Comparison of ENCODE assay signal across 8 mouse cellular contexts in the genomic region with DNA sequence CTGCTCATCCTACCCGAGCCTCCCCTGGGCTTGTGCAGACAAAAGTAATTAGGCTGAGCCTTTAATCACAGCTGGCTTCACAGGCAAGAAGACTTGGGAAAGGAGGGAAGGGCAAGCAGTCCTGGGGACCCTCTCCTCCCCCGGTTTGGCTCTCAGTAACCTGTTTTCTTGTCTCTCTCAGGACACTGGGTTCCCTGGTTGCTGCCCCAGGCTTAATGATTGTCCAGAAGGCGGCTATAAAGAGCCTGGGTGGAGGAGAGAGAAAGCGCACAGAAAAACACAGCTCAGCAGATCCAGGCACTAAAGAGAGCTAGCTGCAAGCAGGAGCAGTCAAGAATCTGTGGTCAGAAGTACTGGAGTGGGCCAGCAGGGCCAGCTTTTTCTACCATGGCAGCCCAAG. TPM values are rescaled to one million over a fixed set of nuclear protein-coding genes. Genes with fewer than 3 reads are reported as not detected.
DNase-seq lines count a peak whose midpoint lies in the region; ATAC-seq and TF ChIP-seq lines count a peak whose summit lies in the region.

No protein-coding gene starts in this region.

- H3K9ac ChIP-seq in midbrain, embryonic 13.5 days (replicated peaks), result peak overlapping the region; percentile 83

- no peaks in the 10 kb centered on the region for H3K9me3 ChIP-seq in midbrain, embryonic 13.5 days

- no peak for ATAC-seq in midbrain, embryonic 13.5 days

- H3K36me3 ChIP-seq in midbrain, embryonic 13.5 days, result peaks cover 47% of the 10 kb centered on the region

- peak overlapping the region; percentile 75 for H3K4me3 ChIP-seq in midbrain, embryonic 13.5 days (replicated peaks)

- peaks cover 28% of the 10 kb centered on the region for H3K4me1 ChIP-seq in midbrain, embryonic 13.5 days (replicated peaks)

- H3K27me3 ChIP-seq in midbrain, embryonic 13.5 days, result no peaks in the 10 kb centered on the region

- TF ChIP-seq POLR2A in brain, embryonic 14.5 days (IDR thresholded peaks at IDR 0.05; ENCODE audit: borderline replicate concordance, extremely low read depth, insufficient read depth, insufficient read length, poor library complexity, severe bottlenecking), result no peak

- 12% methylated on average over 4 of the region's 4 CpGs for WGBS in midbrain, embryonic 13.5 days

- DNase-seq in gastrocnemius, postnatal 25 days, result peak; percentile 35
- DNase-seq in gastrocnemius, postnatal 4 days (ENCODE audit: low spot score in 2 of 2), result no peak
- DNase-seq in brain, embryonic 14.5 days (ENCODE audit: low read depth), result peak; percentile 36
- DNase-seq in kidney, adult 11 months, result peak; percentile 87
- no peak for DNase-seq in testis, postnatal 10 days (ENCODE audit: low spot score)
- DNase-seq in lung, postnatal 4 days, result no peak
- DNase-seq in cerebellum, postnatal 36 days, result no peak

- H3K27ac ChIP-seq in midbrain, embryonic 13.5 days, result peak overlapping the region; percentile 4; the same call in 1 of the 2 replicates

- H3K4me2 ChIP-seq in midbrain, embryonic 13.5 days (replicated peaks), result peak overlapping the region; percentile 84

- no peak for TF ChIP-seq CTCF in brain, embryonic 14.5 days (IDR thresholded peaks at IDR 0.05; ENCODE audit: borderline replicate concordance, extremely low read depth, insufficient read depth, insufficient read length)

RNA-seq across cellular contexts. Expression of a gene that starts 1.4 kb away (rescaled TPM):
- total RNA-seq in gastrocnemius, postnatal 25 days (2021), result 100 to 1,000 TPM; 117 to 142 TPM
- total RNA-seq in gastrocnemius, postnatal 4 days (2021), result 10 to 100 TPM; 58.2 to 68.3 TPM
- 51.8 and 57.7 TPM in 2 replicates for polyA plus RNA-seq in brain, embryonic 14.5 days (2012; rRNA removed)
- 34.7 and 35.9 TPM in 2 replicates for polyA plus RNA-seq in midbrain, embryonic 13.5 days (2015; fragmentation: Nextera tagmentation; extraction: Ambion mirVana)

RNA-seq across cellular contexts. Expression of a gene that starts 8.9 kb away (rescaled TPM):
- 100 to 1,000 TPM; 631 to 665 TPM for total RNA-seq in gastrocnemius, postnatal 25 days (2021)
- 1,000 to 10,000 TPM; 1,491 to 1,513 TPM for total RNA-seq in gastrocnemius, postnatal 4 days (2021)
- 566 and 626 TPM in 2 replicates for polyA plus RNA-seq in brain, embryonic 14.5 days (2012; rRNA removed)
- polyA plus RNA-seq in midbrain, embryonic 13.5 days (2015; fragmentation: Nextera tagmentation; extraction: Ambion mirVana), result 1,334 and 1,353 TPM in 2 replicates

RNA-seq across cellular contexts. Expression of a gene that starts 9.3 kb away (rescaled TPM):
- total RNA-seq in gastrocnemius, postnatal 25 days (2021), result 10 to 100 TPM; 13.8 to 17.5 TPM
- total RNA-seq in gastrocnemius, postnatal 4 days (2021), result 10 to 100 TPM; 43.2 to 43.5 TPM
- 169 and 195 TPM in 2 replicates for polyA plus RNA-seq in brain, embryonic 14.5 days (2012; rRNA removed)
- 357 and 364 TPM in 2 replicates for polyA plus RNA-seq in midbrain, embryonic 13.5 days (2015; fragmentation: Nextera tagmentation; extraction: Ambion mirVana)

RNA-seq across cellular contexts. Expression of a gene that starts 18.8 kb away (rescaled TPM):
- 10 to 100 TPM; 28.0 to 31.3 TPM for total RNA-seq in gastrocnemius, postnatal 25 days (2021)
- 10 to 100 TPM; 49.2 to 51.3 TPM for total RNA-seq in gastrocnemius, postnatal 4 days (2021)
- polyA plus RNA-seq in brain, embryonic 14.5 days (2012; rRNA removed), result 50.3 and 57.4 TPM in 2 replicates
- 28.1 and 28.4 TPM in 2 replicates for polyA plus RNA-seq in midbrain, embryonic 13.5 days (2015; fragmentation: Nextera tagmentation; extraction: Ambion mirVana)

RNA-seq across cellular contexts. Expression of a gene that starts 20.3 kb away (rescaled TPM):
- total RNA-seq in gastrocnemius, postnatal 25 days (2021), result 1 to 10 TPM; 3.9 to 5.8 TPM
- total RNA-seq in gastrocnemius, postnatal 4 days (2021), result 10 to 100 TPM in 1 of 2 experiments, 1 to 10 TPM in 1; 10.0 to 17.3 TPM
- 47.1 and 59.9 TPM in 2 replicates for polyA plus RNA-seq in brain, embryonic 14.5 days (2012; rRNA removed)
- polyA plus RNA-seq in midbrain, embryonic 13.5 days (2015; fragmentation: Nextera tagmentation; extraction: Ambion mirVana), result 36.7 and 40.7 TPM in 2 replicates

Comparison
In these comparisons a context has a peak if more than half of its experiments do, and no peak if none do; other contexts are left out.
1. DNase-seq: peak in gastrocnemius, postnatal 25 days (single experiment), brain, embryonic 14.5 days (single experiment) and kidney, adult 11 months (single experiment); none in gastrocnemius, postnatal 4 days (0 of 2), testis, postnatal 10 days (single experiment), lung, postnatal 4 days (0 of 2) and cerebellum, postnatal 36 days (0 of 2).